Mouse (Mus musculus) cerebellum, adult 2 months (tissue): ENCODE data around the gene Tmem135.

Source experiments
- CTCF ChIP-seq: fragments of 200-500 bp; IDR thresholded peaks from 2 replicates; pipeline ENCODE4 v1.5.1; 2011; ENCODE audit warnings: low read depth, mild to moderate bottlenecking, control low read depth, low read length, moderate library complexity, borderline replicate concordance; ENCODE audit not compliant: insufficient read depth
- POLR2A ChIP-seq: fragments of 200-500 bp; IDR thresholded peaks from 2 replicates; pipeline ENCODE4 v1.6.1; 2011; ENCODE audit warnings: low read length, control low read depth, borderline replicate concordance; ENCODE audit not compliant: insufficient read depth

DNA sequence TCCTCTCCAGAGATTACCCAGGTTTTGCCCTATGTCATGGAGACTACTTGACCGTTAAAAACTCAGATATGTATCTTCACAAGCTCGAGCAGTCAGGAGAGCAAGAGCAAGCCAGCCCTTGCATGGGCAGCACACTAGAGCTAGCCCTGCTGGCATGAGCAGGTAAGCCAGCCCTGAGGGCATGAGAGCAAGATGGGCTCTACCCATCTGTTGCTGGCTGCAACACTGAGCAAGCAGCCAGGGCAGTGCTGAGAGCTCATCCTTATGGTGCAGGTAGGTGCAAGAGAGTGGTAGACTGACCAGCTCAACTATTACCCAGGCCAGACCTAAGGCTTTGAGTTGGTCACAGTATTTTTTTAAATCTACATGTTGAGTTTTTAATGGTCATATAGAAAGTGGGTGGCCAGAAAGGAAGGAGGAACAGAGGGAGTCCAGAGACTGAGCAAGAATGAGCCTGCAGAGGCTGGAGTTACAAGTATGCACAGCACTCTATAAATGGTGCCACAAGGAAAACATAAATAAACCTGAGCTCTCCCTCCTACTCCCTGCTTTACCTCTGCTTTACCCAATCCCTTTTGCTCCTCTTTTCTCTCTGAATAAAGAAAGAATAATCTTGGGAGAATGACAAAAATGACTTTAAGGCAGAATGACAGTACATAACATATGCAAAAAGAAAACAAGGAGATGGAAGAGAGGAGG is 156.9 kb downstream of the Tmem135 start:
- no peak for TF ChIP-seq CTCF
- no peak for TF ChIP-seq POLR2A
